Mouse (Mus musculus) embryonic facial prominence, embryonic 10.5 days (tissue): Measurements from ENCODE around the gene Col25a1. TPM values are rescaled to one million over a fixed set of nuclear protein-coding genes. Genes with fewer than 3 reads are reported as not detected.

Experiments
- DNase-seq: peaks from one replicate; pipeline ENCODE4 v3.0.0-alpha.2; 2017; ENCODE audit warnings: low spot score
- H3K27ac ChIP-seq: fragments of 300-500 bp; sonication (generic); replicated peaks from 2 replicates; pipeline ENCODE4 v1.5.1; 2016; ENCODE audit warnings: mild to moderate bottlenecking
- H3K27me3 ChIP-seq: fragments of 300-500 bp; sonication (generic); replicated peaks from 2 replicates; pipeline ENCODE4 v1.6.1; 2016; ENCODE audit warnings: low read depth, mild to moderate bottlenecking; ENCODE audit not compliant: poor library complexity, severe bottlenecking
- H3K36me3 ChIP-seq: fragments of 300-500 bp; sonication (generic); replicated peaks from 2 replicates; pipeline ENCODE4 v1.6.1; 2016; ENCODE audit warnings: mild to moderate bottlenecking, moderate library complexity
- H3K4me1 ChIP-seq: fragments of 300-500 bp; sonication (generic); 2 replicates; pipeline ENCODE4 v1.6.1; 2016
- H3K4me3 ChIP-seq: fragments of 300-500 bp; sonication (generic); 2 replicates; pipeline ENCODE4 v1.5.1; 2016; ENCODE audit warnings: mild to moderate bottlenecking, moderate library complexity
- H3K9me3 ChIP-seq: fragments of 300-500 bp; sonication (generic); 2 replicates; pipeline ENCODE4 v1.6.1; 2016; ENCODE audit warnings: mild to moderate bottlenecking
- WGBS: fragments of 180-500 bp; shearing (Covaris S2); methylation state at CpG from one replicate; pipeline ENCODE4 v1.1.7; 2016; 5-methylcytosine and 5-hydroxymethylcytosine counted together
- polyA plus RNA-seq: library from polyadenylated mRNA; unstranded; fragments of >200 nt; fragmentation: Nextera tagmentation; extraction: Ambion mirVana; gene quantifications from 2 replicates; pipeline ENCODE4 v1.2.1, GENCODE M21; 2016

The Col25a1 gene
- polyA plus RNA-seq, 1 experiment from 2014 or later = 9.1 TPM

DNA sequence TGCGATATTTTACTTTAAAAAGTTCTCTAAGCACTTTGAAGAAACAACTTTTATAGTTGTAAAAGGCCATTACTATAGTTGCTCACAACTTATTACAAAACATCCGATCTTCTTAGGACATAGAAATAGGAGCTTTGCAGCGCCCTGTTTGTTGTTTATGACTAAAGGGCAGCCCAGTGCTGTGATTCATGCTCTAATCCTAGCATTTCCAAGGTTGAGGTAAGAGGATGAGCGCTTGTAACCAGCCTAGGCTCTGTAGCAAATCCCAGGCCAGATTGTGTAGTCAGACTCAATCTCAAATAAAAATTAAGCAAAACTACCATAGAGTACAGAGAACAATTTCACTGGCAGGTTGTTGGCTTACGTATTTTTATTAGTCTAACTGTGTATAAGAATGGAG lies 246.5 kb downstream of the Col25a1 start:
- H3K9me3 ChIP-seq = no peaks in the 10 kb centered on the region
- no peaks in the 10 kb centered on the region for H3K36me3 ChIP-seq
- no peak overlapping the region for H3K4me3 ChIP-seq
- DNase-seq = no peak
- H3K4me1 ChIP-seq = peaks cover 10% of the 10 kb centered on the region
- WGBS = 94% methylated on average over 5 of the region's 5 CpGs
- H3K27ac ChIP-seq = no peak overlapping the region
- H3K27me3 ChIP-seq = no peaks in the 10 kb centered on the region

- Histone ChIP-seq H3K27me3 (no peaks in the 10 kb centered on the region), H3K4me3 (no peak overlapping the region), H3K36me3 (no peaks in the 10 kb centered on the region), H3K27ac (no peak overlapping the region), H3K4me1 (peaks cover 4% of the 10 kb centered on the region; the same call in 1 of the 2 replicates), H3K9me3 (no peaks in the 10 kb centered on the region)
- 44% methylated on average over 9 of the region's 9 CpGs for WGBS
- no peak for DNase-seq
Observed at GRCm38 (mm10) chr3:130378626-130379025, 247.3 kb downstream of the Col25a1 start.

GRCm38 (mm10) chr3:130380299-130380845 lies 249.1 kb downstream of the Col25a1 start:
- no peak overlapping the region for H3K4me3 ChIP-seq
- H3K27me3 ChIP-seq = no peaks in the 10 kb centered on the region
- no peaks in the 10 kb centered on the region for H3K36me3 ChIP-seq
- H3K27ac ChIP-seq = no peak overlapping the region
- no peak for DNase-seq
- peaks cover 4% of the 10 kb centered on the region; the same call in 1 of the 2 replicates for H3K4me1 ChIP-seq
- WGBS = 77% methylated on average over 5 of the region's 5 CpGs
- no peaks in the 10 kb centered on the region for H3K9me3 ChIP-seq

DNA sequence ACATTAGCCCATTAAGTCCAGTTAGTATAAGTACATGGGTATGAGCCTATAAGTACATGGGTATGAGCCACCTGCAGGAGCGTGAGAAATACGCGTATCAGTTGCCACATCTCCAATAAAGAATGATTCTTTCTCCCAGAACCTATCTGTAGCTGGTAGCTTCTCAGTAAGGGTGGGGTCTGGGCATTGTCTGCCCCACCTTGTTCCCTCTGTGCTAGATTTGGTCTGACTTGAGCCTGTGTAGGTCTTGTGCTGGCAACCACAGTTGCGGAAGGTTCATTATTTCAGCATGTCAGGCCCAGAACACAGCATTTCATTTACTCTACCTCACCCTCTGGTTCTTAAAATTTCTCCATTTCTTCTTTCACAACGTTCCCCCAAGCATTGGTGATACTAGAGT lies 250.4 kb downstream of the Col25a1 start:
- H3K9me3 ChIP-seq = no peaks in the 10 kb centered on the region
- H3K27ac ChIP-seq = no peak overlapping the region
- no peak overlapping the region for H3K4me3 ChIP-seq
- WGBS = 93% methylated on average over 5 of the region's 5 CpGs
- no peaks in the 10 kb centered on the region for H3K36me3 ChIP-seq
- no peaks in the 10 kb centered on the region for H3K27me3 ChIP-seq
- no peak for DNase-seq
- peaks cover 4% of the 10 kb centered on the region; the same call in 1 of the 2 replicates for H3K4me1 ChIP-seq

GRCm38 (mm10) chr3:130385856-130386255 lies 254.6 kb downstream of the Col25a1 start:
- Histone ChIP-seq H3K4me3 (no peak overlapping the region), H3K27me3 (no peaks in the 10 kb centered on the region), H3K4me1 (peaks cover 8% of the 10 kb centered on the region), H3K27ac (no peak overlapping the region), H3K9me3 (no peaks in the 10 kb centered on the region), H3K36me3 (no peaks in the 10 kb centered on the region)
- 83% methylated on average over 4 of the region's 4 CpGs for WGBS
- DNase-seq = no peak

DNA sequence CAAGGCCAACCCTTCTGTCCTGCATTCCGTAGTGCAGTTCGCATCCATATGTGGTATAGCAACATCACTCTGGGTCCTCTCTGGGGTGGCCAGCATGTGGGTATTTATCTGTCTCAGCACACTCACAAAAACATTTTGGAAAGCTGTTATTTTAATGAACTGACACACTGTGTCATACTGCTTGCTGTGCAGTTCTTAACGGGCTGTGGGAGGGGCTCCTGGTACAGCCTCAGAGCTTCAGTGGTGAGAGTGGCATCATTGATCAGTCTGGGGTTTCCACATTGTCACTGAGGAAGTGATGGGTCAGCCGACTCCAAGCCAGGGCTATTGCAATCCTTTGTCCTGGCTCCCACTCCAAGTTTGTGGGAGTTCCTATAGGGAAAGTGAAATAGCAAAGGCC lies 255.9 kb downstream of the Col25a1 start:
- DNase-seq = no peak
- no peaks in the 10 kb centered on the region for H3K36me3 ChIP-seq
- H3K4me1 ChIP-seq = peaks cover 8% of the 10 kb centered on the region
- no peaks in the 10 kb centered on the region for H3K27me3 ChIP-seq
- no peaks in the 10 kb centered on the region for H3K9me3 ChIP-seq
- H3K4me3 ChIP-seq = no peak overlapping the region
- 89% methylated on average over 4 of the region's 4 CpGs for WGBS
- no peak overlapping the region for H3K27ac ChIP-seq

DNA sequence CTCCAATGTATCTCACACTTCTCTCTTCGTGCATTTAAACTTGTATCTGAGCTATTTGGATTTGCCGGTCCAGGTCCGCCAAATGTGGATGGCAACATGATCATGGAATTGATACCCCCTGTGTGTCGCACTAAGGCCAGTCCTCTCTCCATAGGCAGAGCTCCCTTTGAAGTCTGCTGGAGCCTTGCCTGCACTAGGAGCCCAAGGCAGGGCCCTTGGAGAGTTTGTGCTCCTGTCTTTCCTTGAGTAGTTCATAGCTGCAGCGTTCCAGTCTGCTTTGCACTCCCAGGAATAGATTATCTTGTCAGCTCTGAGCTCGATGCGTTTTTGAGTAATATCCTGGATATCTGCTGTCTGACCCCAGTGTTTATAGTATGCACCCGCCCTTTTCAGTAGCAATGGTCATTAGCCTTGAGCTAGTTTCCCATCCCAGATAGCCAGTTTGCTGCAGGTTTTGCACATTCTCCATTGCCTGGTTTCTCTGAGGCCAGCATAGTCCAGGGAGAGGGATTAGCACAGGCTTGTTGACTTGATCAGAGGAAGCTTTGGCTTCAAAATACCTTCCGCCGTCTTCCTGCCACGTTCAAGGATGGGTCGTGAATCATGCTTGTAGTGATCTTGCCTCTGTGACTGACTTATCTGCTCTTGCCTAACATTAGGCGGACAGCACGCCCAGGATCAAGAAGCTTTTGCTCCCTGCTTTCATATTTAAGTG lies 258.1 kb downstream of the Col25a1 start:
- H3K4me3 ChIP-seq = no peak overlapping the region
- no peak overlapping the region for H3K27ac ChIP-seq
- no peak for DNase-seq
- H3K36me3 ChIP-seq = no peaks in the 10 kb centered on the region
- H3K4me1 ChIP-seq = peaks cover 8% of the 10 kb centered on the region
- 76% methylated on average over 14 of the region's 14 CpGs for WGBS
- no peaks in the 10 kb centered on the region for H3K27me3 ChIP-seq
- no peaks in the 10 kb centered on the region for H3K9me3 ChIP-seq

DNA sequence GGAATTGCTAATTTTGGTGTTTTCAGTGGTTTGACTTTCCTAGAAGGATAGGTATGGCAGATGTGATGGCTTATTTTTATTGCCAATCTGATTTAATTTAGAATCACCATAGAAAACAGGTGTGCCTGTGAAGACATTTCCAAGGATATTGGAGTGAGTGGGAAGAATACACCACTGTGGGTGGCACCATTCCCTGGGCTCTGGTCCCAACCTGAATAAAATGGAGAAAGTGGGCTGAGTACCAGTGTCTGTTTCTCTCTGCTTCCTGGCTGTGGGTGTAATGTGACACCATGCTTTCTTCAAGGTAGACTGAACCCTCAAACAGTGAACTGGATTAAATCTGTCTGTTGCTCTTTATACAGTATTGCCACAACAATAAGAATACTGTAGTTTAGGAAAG lies 265.3 kb downstream of the Col25a1 start:
- H3K36me3 ChIP-seq = no peaks in the 10 kb centered on the region
- no peak for DNase-seq
- no peaks in the 10 kb centered on the region for H3K9me3 ChIP-seq
- no peaks in the 10 kb centered on the region for H3K27me3 ChIP-seq
- no peak overlapping the region for H3K27ac ChIP-seq
- peaks cover 12% of the 10 kb centered on the region for H3K4me1 ChIP-seq
- H3K4me3 ChIP-seq = no peak overlapping the region

- H3K27ac ChIP-seq = no peak overlapping the region
- WGBS = 86% methylated on average over 13 of the region's 13 CpGs
- H3K36me3 ChIP-seq = no peaks in the 10 kb centered on the region
- H3K9me3 ChIP-seq = no peaks in the 10 kb centered on the region
- DNase-seq = no peak
- H3K27me3 ChIP-seq = no peaks in the 10 kb centered on the region
- H3K4me3 ChIP-seq = no peak overlapping the region
- H3K4me1 ChIP-seq = peaks cover 23% of the 10 kb centered on the region; the same call in 1 of the 2 replicates
Observed at GRCm38 (mm10) chr3:130400716-130401559, 269.6 kb downstream of the Col25a1 start.

- Histone ChIP-seq H3K4me1 (peaks cover 23% of the 10 kb centered on the region; the same call in 1 of the 2 replicates), H3K36me3 (no peaks in the 10 kb centered on the region), H3K27me3 (no peaks in the 10 kb centered on the region), H3K4me3 (no peak overlapping the region), H3K9me3 (no peaks in the 10 kb centered on the region), H3K27ac (no peak overlapping the region)
- no peak for DNase-seq
- WGBS = 52% methylated on average over 1 of the region's 1 CpGs
Observed at GRCm38 (mm10) chr3:130401560-130401852, 270.2 kb downstream of the Col25a1 start.

DNA sequence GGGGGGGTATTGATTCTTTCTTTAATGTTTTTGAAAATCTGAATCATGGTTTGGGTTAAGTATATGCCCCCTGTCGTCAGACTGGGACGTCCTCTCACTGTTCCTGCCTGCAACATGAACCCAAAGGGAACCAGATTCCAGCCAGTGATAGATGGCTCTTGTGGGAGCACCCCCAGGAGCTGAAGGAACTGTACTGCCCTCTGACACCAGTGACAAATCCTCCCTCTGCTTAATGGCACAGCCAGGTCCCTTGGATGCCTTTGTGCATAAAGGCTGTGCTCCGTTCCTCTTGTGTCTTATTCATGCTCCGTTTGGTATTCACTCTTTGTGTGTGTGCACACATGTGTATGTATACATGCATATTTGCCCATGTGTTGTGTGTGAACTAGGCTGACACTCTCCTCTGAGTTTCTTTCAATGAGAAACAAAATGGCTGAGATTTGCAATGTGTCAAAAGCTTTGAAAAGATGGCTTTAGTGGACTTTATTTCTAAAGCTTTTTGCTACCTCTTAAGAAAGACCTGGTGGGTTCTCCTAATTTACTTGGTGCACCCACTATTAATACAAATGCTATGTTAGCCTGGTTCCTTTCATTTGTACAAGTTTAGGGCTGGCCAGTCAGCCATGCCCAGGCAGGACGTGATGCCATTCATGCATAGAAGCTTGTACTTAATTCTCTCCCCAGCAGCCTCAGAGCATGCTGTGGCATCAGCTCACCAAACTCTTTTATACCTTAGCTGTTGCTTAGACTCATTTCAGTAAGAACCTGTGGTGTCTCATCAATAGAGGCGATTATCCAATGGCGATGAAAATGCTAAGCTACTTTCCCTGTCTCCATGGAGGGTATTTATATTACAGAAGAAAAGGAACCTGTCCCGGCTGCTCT lies 273.5 kb downstream of the Col25a1 start:
- H3K4me1 ChIP-seq = peaks cover 27% of the 10 kb centered on the region; the same call in 1 of the 2 replicates
- no peaks in the 10 kb centered on the region for H3K36me3 ChIP-seq
- H3K9me3 ChIP-seq = no peaks in the 10 kb centered on the region
- no peak overlapping the region for H3K4me3 ChIP-seq
- H3K27ac ChIP-seq = no peak overlapping the region
- WGBS = 63% methylated on average over 8 of the region's 8 CpGs
- no peaks in the 10 kb centered on the region for H3K27me3 ChIP-seq
- DNase-seq = no peak

GRCm38 (mm10) chr3:130407201-130407600 lies 275.9 kb downstream of the Col25a1 start:
- no peak overlapping the region for H3K4me3 ChIP-seq
- no peaks in the 10 kb centered on the region for H3K27me3 ChIP-seq
- WGBS = 67% methylated on average over 6 of the region's 6 CpGs
- H3K36me3 ChIP-seq = no peaks in the 10 kb centered on the region
- peaks cover 13% of the 10 kb centered on the region; the same call in 1 of the 2 replicates for H3K4me1 ChIP-seq
- H3K27ac ChIP-seq = no peak overlapping the region
- DNase-seq = no peak
- no peaks in the 10 kb centered on the region for H3K9me3 ChIP-seq
